Mouse (Mus musculus): Measurements from ENCODE around the gene Cd4. TPM values are rescaled to one million over a fixed set of nuclear protein-coding genes. Genes with fewer than 3 reads are reported as not detected.
A peak's percentile ranks its signal among the peaks of the same experiment; 100 is the strongest.

The Cd4 gene
- polyA plus RNA-seq, 1 experiment from 2014 or later = 0.14 TPM

DNA sequence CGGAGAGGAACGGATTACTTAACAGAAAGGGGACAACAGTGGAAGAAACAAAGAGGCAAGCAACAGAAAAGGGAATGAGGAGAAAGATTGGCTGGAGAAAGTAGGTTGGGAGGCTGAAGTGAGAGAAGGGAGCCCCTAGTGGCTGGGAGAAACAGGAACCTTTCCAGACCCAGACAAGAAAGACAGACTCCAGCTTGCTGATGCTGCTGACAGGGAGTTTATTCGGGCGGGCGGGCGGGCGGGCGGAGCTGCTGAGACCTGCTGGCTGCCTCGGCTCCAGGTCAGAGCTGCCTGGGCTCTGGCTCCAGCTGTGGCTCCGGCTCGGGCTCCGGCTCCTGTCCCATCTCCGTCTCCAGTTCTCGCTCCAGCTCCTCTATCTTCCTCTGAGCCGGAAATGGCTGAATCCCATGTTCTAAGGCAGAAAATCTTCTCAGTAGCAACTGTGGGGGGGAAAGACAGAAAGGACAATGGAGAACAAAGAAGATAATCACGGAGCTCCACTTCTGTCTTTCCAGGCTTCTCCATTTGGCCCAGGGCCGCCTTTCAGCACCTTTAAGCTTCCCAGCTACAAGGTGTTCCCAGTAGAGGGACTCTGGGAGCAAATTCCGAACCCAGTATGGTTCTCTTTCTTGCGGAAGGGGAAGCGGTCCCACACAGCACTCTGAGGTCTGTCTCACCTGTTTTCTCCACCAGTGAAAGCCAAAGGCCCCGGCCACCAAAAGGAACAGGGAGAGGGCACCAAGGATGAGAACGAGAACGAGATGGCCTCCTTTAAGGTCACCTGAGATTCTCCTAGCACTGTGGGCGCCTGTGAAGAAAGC, 16.4 kb upstream of the Cd4 start:
- ATAC-seq = peak; percentile 76
- Histone ChIP-seq H3K27me3 (ENCODE audit: insufficient read depth, low read length) (peaks cover 7% of the 10 kb centered on the region; the same call in 1 of the 2 replicates), H3K27ac (ENCODE audit: low read depth) (peak overlapping the region; percentile 83), H3K9ac (replicated peaks) (peak overlapping the region; percentile 59), H3K9me3 (ENCODE audit: low read length) (no peaks in the 10 kb centered on the region), H3K36me3 (replicated peaks; ENCODE audit: insufficient read depth, low read length) (no peaks in the 10 kb centered on the region), H3K4me3 (ENCODE audit: low read depth, low read length) (peak overlapping the region; percentile 70), H3K4me2 (ENCODE audit: low read depth, low read length) (peak overlapping the region; percentile 96), H3K4me1 (ENCODE audit: insufficient read depth) (peaks cover 3% of the 10 kb centered on the region; the same call in 1 of the 2 replicates)
- peak; percentile 60 for DNase-seq
- WGBS (ENCODE audit: insufficient replicate concordance) = 25% methylated on average over 23 of the region's 24 CpGs
- TF ChIP-seq EP300 (IDR thresholded peaks at IDR 0.05; ENCODE audit: low read depth) (no peak), CTCF (IDR thresholded peaks at IDR 0.05; ENCODE audit: low read depth) (peak; percentile 73)

DNA sequence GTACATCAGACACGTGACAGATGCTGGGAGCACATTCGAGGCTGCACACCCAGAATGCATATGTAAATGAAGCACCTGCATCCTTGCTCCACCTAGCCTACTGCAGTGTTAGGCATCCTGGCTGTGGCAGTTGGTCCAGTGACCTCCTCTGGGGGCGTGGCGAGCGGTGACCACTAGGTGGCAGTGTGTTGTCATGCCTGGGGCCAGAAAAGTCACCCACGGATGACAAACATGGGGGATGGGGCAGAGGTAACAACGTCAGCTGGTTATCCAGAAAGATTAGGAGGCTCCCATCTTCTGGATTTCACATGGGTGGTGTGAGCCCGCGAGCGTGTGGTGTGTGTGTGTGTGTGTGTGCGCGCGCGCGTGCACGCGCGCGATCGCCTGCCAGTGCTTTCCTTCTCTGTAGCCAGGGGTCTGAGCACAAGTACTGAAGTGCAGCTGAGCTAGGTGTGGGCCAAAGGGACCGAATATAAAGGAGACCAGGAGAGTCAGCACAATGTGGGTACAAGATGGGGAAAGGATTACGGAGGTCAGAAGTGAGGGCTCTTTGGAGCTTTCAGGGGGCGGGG, 15.6 kb upstream of the Cd4 start:
- WGBS (ENCODE audit: insufficient replicate concordance) = under 1% methylated on average over 23 of the region's 23 CpGs
- Histone ChIP-seq H3K4me3 (ENCODE audit: low read depth, low read length) (peak overlapping the region; percentile 70), H3K36me3 (replicated peaks; ENCODE audit: insufficient read depth, low read length) (no peaks in the 10 kb centered on the region), H3K4me1 (ENCODE audit: insufficient read depth) (peaks cover 3% of the 10 kb centered on the region; the same call in 1 of the 2 replicates), H3K9ac (replicated peaks) (peak overlapping the region; percentile 59), H3K9me3 (ENCODE audit: low read length) (no peaks in the 10 kb centered on the region), H3K27ac (ENCODE audit: low read depth) (peak overlapping the region; percentile 83), H3K4me2 (ENCODE audit: low read depth, low read length) (peak overlapping the region; percentile 96), H3K27me3 (ENCODE audit: insufficient read depth, low read length) (peaks cover 4% of the 10 kb centered on the region; the same call in 1 of the 2 replicates)
- DNase-seq = peak; percentile 95
- ATAC-seq = peak; percentile 91
- TF ChIP-seq EP300 (IDR thresholded peaks at IDR 0.05; ENCODE audit: low read depth) = no peak
- peak; percentile 100 for TF ChIP-seq CTCF (IDR thresholded peaks at IDR 0.05; ENCODE audit: low read depth)

DNA sequence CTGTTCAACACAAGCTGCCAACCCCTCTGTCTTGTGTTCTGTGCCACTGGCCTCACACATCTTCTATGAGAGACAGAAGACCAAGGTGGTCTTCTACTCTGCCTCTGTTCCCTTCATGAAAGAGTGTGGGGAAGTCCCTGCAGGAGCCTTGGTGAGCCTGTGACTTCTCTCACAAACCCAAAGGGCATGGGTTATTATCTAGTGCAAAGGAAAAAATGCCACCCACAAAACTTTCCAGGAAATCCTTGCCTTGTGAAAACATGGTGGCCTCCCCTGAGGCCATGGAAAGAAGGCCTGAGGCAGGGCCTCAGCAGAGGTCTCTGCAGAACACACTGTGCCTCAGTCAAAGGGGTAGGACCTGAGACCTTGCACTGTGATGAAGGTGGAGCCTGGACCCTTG, 13.8 kb upstream of the Cd4 start:
- H3K9ac ChIP-seq (replicated peaks) = no peak overlapping the region
- no peaks in the 10 kb centered on the region for H3K36me3 ChIP-seq (replicated peaks; ENCODE audit: insufficient read depth, low read length)
- no peak overlapping the region for H3K4me2 ChIP-seq (ENCODE audit: low read depth, low read length)
- DNase-seq (no peak), ATAC-seq (no peak)
- H3K4me3 ChIP-seq (ENCODE audit: low read depth, low read length) = no peak overlapping the region
- H3K27me3 ChIP-seq (ENCODE audit: insufficient read depth, low read length) = no peaks in the 10 kb centered on the region
- no peak overlapping the region for H3K27ac ChIP-seq (ENCODE audit: low read depth)
- no peak for TF ChIP-seq CTCF (IDR thresholded peaks at IDR 0.05; ENCODE audit: low read depth)
- TF ChIP-seq EP300 (IDR thresholded peaks at IDR 0.05; ENCODE audit: low read depth) = no peak
- peaks cover 3% of the 10 kb centered on the region; the same call in 1 of the 2 replicates for H3K4me1 ChIP-seq (ENCODE audit: insufficient read depth)
- no peaks in the 10 kb centered on the region for H3K9me3 ChIP-seq (ENCODE audit: low read length)

DNA sequence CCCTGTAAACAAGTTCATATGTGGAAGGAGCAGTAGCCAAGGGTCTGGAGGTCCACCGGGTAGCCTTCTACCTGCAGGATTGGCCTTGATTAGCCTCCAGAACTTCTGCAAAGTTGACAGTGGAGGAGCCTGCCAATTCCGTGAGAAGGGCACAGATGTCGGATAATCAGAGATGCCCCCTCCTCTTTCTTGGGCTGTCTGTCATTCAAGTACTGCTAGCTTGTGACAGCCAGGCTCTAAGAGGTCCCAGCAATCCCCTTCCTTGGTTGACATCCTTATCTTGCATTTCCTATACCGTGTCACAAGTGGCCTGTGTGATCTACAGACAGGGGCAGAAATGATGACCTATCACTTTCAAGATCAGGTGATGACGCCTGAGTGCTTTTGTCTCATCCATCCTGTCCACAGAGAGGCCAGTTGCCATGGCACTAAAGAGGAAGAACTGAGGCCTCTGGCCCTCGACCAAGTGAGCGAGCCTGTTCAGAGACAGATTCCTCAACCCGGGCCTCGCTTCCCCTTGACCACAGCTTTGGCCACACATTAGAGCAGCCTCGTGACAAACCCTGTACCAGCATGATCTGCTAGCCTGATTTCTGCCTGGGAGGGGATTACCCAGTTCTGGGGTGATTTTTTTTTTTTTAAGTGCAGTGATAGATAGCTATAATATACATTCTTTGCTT, 12.9 kb upstream of the Cd4 start:
- Histone ChIP-seq H3K27ac (ENCODE audit: low read depth) (no peak overlapping the region), H3K27me3 (ENCODE audit: insufficient read depth, low read length) (no peaks in the 10 kb centered on the region), H3K4me1 (ENCODE audit: insufficient read depth) (peaks cover 3% of the 10 kb centered on the region; the same call in 1 of the 2 replicates), H3K9ac (replicated peaks) (no peak overlapping the region), H3K36me3 (replicated peaks; ENCODE audit: insufficient read depth, low read length) (no peaks in the 10 kb centered on the region), H3K9me3 (ENCODE audit: low read length) (no peaks in the 10 kb centered on the region), H3K4me2 (ENCODE audit: low read depth, low read length) (no peak overlapping the region), H3K4me3 (ENCODE audit: low read depth, low read length) (no peak overlapping the region)
- DNase-seq (no peak), ATAC-seq (no peak)
- TF ChIP-seq EP300 (IDR thresholded peaks at IDR 0.05; ENCODE audit: low read depth) (no peak), CTCF (IDR thresholded peaks at IDR 0.05; ENCODE audit: low read depth) (no peak)
- 36% methylated on average over 10 of the region's 10 CpGs for WGBS (ENCODE audit: insufficient replicate concordance)

DNA sequence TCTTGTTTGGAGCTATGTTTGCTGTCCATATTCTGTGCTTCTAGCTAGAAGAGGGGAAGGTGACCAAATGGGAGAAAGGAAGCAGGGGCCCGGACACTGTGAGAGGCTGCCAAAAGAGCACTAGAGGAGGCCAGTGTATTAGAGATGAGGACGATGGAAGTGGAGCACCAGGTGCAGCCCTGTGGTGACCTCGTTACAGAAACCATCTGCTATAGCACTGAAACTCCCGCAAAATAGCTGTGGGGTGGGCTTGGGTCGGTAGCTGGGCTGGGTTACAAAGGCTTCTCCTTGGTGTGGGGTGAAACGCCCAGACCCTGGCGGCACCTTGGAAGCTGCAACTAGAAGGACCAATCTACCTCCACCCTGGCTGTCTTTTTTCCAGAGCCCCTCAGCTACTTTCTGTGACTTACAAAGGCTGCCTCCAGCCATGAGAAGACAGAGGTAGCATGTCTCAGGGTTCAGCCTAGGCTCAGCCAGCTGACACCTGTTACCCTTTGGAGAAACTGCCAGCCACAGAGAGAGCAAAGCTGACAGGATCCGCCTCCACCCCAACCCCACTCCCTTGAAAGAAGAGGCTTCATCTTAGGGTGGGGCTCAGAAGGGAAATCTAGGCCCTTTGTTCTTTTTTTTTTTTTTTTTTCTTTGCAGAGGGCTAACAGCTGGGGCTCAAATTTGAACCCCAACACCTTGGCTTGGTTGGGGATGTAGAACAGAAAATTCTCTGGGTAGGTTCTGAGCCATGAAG, 12.2 kb upstream of the Cd4 start:
- Histone ChIP-seq H3K36me3 (replicated peaks; ENCODE audit: insufficient read depth, low read length) (no peaks in the 10 kb centered on the region), H3K9me3 (ENCODE audit: low read length) (no peaks in the 10 kb centered on the region), H3K27me3 (ENCODE audit: insufficient read depth, low read length) (no peaks in the 10 kb centered on the region), H3K4me1 (ENCODE audit: insufficient read depth) (peaks cover 3% of the 10 kb centered on the region; the same call in 1 of the 2 replicates), H3K4me3 (ENCODE audit: low read depth, low read length) (no peak overlapping the region), H3K9ac (replicated peaks) (no peak overlapping the region), H3K27ac (ENCODE audit: low read depth) (no peak overlapping the region), H3K4me2 (ENCODE audit: low read depth, low read length) (no peak overlapping the region)
- 72% methylated on average over 8 of the region's 8 CpGs for WGBS (ENCODE audit: insufficient replicate concordance)
- TF ChIP-seq EP300 (IDR thresholded peaks at IDR 0.05; ENCODE audit: low read depth) = no peak
- no peak for TF ChIP-seq CTCF (IDR thresholded peaks at IDR 0.05; ENCODE audit: low read depth)
- DNase-seq (no peak), ATAC-seq (no peak)
